Mouse (Mus musculus): ENCODE measurements at regions not wholly inside any gene's neighbourhood (a gene's known extent, or its start where the extent isn't known, plus 50 kb on each side); places are given as distances from the start of the nearest gene placed in this dataset.

DNA sequence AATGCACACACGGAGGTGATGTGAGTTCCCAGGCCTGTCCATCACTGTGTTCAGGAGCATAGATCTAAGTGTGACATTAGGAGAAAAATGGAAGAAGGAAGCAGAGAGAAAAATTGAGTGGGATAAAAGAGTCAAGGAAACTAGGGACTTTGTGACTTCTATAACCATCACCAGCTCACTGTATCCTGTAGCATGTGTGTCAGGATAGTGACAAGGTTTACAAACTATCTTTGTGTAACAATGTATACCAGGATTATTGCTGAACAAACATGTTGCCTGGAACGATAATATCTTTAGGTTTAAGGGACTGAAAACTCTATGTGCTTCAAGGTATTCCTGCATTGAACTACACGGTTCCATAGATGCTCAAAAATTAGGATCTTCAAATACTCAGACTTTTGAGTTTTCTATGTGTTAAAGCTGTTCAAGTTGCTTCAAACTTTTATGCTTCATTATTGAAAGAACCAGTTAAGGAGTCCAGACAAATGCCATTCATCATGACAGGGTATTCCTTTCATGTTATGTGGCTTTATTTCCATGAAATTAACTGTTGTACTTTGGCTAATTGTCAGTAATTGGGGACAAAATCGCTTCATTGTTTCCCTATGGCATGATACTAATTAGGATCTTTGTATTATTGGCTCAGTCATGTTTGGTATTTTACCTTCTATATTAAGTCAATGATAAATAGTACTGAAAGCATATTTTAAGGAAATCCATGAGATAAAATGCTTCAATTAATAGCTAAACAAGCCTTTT, 200.5 kb downstream of the Gm11146 start:
- WGBS, result 79% methylated on average over 4 of the region's 4 CpGs
- H3K27ac ChIP-seq (ENCODE audit: insufficient read depth, low read depth, low read length), result peak overlapping the region; percentile 21; the same call in 1 of the 2 replicates
- TF ChIP-seq POLR2A (IDR thresholded peaks at IDR 0.05; ENCODE audit: low read depth, low read length), result no peak
- no peak for TF ChIP-seq CTCF (conservative IDR thresholded peaks at IDR 0.05; ENCODE audit: insufficient read depth, insufficient read length, low read depth, low read length)
- no peak for DNase-seq
- no peaks in the 10 kb centered on the region for H3K27me3 ChIP-seq (replicated peaks; ENCODE audit: control insufficient read depth, insufficient read depth, low read length)
- H3K4me1 ChIP-seq (ENCODE audit: control insufficient read depth, insufficient read depth, low read length), result peaks cover 13% of the 10 kb centered on the region; the same call in 1 of the 2 replicates
- no peak overlapping the region for H3K4me3 ChIP-seq (ENCODE audit: insufficient read depth, low read depth, low read length)
- H3K36me3 ChIP-seq (ENCODE audit: control insufficient read depth, insufficient read depth, low read length), result no peaks in the 10 kb centered on the region

DNA sequence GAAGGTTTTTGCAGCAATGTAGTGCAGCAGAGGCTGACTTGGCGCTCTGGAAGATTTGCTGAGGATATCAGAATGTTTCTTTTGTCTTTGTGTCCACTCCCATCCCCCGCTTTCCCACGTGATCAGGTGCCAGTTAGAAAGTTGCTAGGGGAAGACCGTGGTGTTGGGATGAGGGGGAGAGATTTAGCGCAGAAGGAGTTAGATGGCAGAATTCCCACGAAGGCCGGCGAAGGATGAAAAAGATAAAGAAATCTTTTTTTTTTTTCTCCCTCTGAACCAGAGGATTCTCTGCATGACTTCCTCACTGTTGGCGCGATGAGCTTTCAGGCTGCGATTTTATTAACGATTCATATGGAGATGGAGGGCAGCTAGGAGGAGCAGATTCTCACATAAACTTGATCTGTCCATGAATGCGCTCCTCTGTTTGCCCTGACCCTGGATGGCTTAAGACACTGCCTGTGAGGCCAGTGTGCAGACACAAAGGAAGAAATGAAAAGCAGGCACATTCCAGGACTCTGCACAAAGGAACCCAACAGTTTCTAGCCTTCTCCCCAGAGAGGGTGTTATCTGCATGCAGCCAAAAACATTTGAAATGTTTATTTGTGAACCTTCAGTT, 201.5 kb downstream of the Gm11146 start:
- peak; percentile 73 for DNase-seq
- Histone ChIP-seq H3K4me1 (ENCODE audit: control insufficient read depth, insufficient read depth, low read length) (peaks cover 13% of the 10 kb centered on the region; the same call in 1 of the 2 replicates), H3K36me3 (ENCODE audit: control insufficient read depth, insufficient read depth, low read length) (no peaks in the 10 kb centered on the region), H3K27me3 (replicated peaks; ENCODE audit: control insufficient read depth, insufficient read depth, low read length) (no peaks in the 10 kb centered on the region), H3K4me3 (ENCODE audit: insufficient read depth, low read depth, low read length) (peak overlapping the region; percentile 39), H3K27ac (ENCODE audit: insufficient read depth, low read depth, low read length) (peak overlapping the region; percentile 60)
- WGBS, result 17% methylated on average over 13 of the region's 13 CpGs
- TF ChIP-seq POLR2A (IDR thresholded peaks at IDR 0.05; ENCODE audit: low read depth, low read length), result no peak
- TF ChIP-seq CTCF (conservative IDR thresholded peaks at IDR 0.05; ENCODE audit: insufficient read depth, insufficient read length, low read depth, low read length), result no peak

DNA sequence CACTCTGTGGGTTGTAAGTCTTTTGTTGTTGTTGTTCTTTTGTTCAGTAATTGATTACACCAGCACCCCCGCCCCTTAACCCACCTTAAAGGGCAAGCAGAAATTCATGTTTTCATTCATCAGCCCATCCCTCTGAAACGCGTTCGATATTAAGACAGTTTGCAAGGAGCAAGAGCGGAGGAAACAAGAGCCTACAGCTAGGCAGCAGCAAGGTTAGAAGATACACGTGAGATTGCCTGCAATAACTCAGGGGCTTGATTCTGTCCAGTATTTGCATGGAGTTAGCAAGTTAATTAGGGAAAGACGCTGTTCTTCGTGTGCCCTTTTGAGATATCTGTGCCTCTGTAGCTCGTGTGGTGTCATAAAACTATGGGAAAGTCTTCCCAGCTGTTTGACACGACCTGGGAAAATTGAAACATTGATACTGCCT, 202.0 kb downstream of the Gm11146 start:
- Histone ChIP-seq H3K4me3 (ENCODE audit: insufficient read depth, low read depth, low read length) (peak overlapping the region; percentile 39), H3K27me3 (replicated peaks; ENCODE audit: control insufficient read depth, insufficient read depth, low read length) (no peaks in the 10 kb centered on the region)
- WGBS, result 18% methylated on average over 10 of the region's 10 CpGs

DNA sequence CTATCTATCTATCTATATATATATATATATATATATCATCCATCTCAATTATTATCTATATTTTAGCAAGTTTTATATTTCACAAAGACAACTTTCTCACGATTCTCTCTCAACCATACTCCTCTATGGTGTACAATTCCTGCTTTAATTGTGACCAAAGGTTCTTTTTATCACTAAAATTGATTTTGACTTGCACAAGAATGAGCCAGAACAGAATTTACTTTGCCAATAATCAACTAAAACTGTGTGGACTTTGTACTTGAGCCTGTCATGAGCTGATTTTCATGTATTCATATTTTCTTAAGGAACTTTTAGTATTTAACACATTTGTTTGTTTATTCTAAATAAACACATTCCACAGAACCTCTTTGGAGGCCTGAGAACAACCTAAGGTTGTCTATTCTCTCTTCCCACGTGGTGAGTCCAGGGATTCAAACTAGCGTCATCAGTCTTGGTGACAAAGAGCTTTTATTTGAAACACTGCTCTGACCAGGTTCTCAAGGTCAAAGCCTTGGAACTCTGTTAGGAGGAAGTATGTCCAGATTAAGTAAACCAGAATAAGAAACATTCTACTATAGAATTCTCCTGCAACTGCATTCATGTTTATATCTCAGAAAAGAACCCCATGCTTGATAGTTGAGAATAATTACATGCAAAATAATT, 207.7 kb downstream of the Gm11146 start:
- Histone ChIP-seq H3K4me3 (ENCODE audit: insufficient read depth, low read depth, low read length) (no peak overlapping the region), H3K36me3 (ENCODE audit: control insufficient read depth, insufficient read depth, low read length) (no peaks in the 10 kb centered on the region), H3K27ac (ENCODE audit: insufficient read depth, low read depth, low read length) (no peak overlapping the region), H3K27me3 (replicated peaks; ENCODE audit: control insufficient read depth, insufficient read depth, low read length) (no peaks in the 10 kb centered on the region), H3K4me1 (ENCODE audit: control insufficient read depth, insufficient read depth, low read length) (no peaks in the 10 kb centered on the region; the same call in 1 of the 2 replicates)
- 50% methylated on average over 3 of the region's 3 CpGs for WGBS
- DNase-seq, result peak; percentile 45
- TF ChIP-seq POLR2A (IDR thresholded peaks at IDR 0.05; ENCODE audit: low read depth, low read length) (no peak), CTCF (conservative IDR thresholded peaks at IDR 0.05; ENCODE audit: insufficient read depth, insufficient read length, low read depth, low read length) (no peak)

More for the DNA sequence above, 202.0 kb downstream of the Gm11146 start:
- no peaks in the 10 kb centered on the region for H3K36me3 ChIP-seq (ENCODE audit: control insufficient read depth, insufficient read depth, low read length)
- DNase-seq, result no peak
- peaks cover 13% of the 10 kb centered on the region; the same call in 1 of the 2 replicates for H3K4me1 ChIP-seq (ENCODE audit: control insufficient read depth, insufficient read depth, low read length)
- TF ChIP-seq POLR2A (IDR thresholded peaks at IDR 0.05; ENCODE audit: low read depth, low read length) (no peak), CTCF (conservative IDR thresholded peaks at IDR 0.05; ENCODE audit: insufficient read depth, insufficient read length, low read depth, low read length) (no peak)
- peak overlapping the region; percentile 60 for H3K27ac ChIP-seq (ENCODE audit: insufficient read depth, low read depth, low read length)

DNA sequence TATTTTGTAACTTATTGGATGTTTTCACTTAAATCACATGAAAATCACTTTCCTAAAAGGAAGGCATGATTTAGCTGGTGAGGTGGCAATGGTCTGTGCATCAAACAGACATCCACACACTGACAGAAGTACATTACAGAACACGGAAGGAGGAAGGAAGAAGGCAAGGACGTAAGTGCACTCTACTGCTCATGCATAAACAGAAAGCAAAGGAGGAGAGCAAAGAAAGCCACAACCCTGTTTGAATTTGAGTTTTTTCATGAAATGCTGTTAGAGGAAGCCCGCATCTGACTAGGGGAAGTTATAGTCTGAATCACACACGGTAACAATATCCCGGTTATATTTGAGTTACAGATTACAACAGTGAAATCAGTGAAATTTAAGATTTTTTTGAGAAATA, 208.4 kb downstream of the Gm11146 start:
- no peaks in the 10 kb centered on the region for H3K27me3 ChIP-seq (replicated peaks; ENCODE audit: control insufficient read depth, insufficient read depth, low read length)
- WGBS, result 62% methylated on average over 5 of the region's 5 CpGs

DNA sequence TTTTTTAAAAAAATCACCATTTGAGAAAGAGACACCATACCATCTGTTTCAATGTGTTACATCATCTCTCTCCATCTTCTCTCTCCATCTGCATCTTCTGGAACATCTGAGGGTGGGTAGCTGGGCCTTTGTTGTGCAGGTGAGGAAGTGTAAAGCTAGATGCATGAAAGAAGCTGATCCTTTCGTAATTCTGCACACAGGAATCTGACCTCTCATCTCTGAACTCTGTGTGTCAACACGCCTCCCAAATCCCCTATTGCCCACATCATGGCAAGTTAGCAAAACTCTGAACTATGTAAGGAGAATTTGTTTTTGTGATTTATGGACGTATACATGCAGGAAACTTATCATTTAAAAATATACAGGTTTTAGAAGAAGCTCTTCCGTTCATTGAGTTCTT, 209.7 kb downstream of the Gm11146 start:
- no peaks in the 10 kb centered on the region; the same call in 1 of the 2 replicates for H3K4me1 ChIP-seq (ENCODE audit: control insufficient read depth, insufficient read depth, low read length)
- H3K4me3 ChIP-seq (ENCODE audit: insufficient read depth, low read depth, low read length), result no peak overlapping the region
- DNase-seq, result no peak
- no peaks in the 10 kb centered on the region for H3K27me3 ChIP-seq (replicated peaks; ENCODE audit: control insufficient read depth, insufficient read depth, low read length)
- TF ChIP-seq POLR2A (IDR thresholded peaks at IDR 0.05; ENCODE audit: low read depth, low read length), result no peak
- no peak for TF ChIP-seq CTCF (conservative IDR thresholded peaks at IDR 0.05; ENCODE audit: insufficient read depth, insufficient read length, low read depth, low read length)
- H3K36me3 ChIP-seq (ENCODE audit: control insufficient read depth, insufficient read depth, low read length), result no peaks in the 10 kb centered on the region
- H3K27ac ChIP-seq (ENCODE audit: insufficient read depth, low read depth, low read length), result no peak overlapping the region
- 80% methylated on average over 4 of the region's 4 CpGs for WGBS

More for the DNA sequence above, 208.4 kb downstream of the Gm11146 start:
- Histone ChIP-seq H3K36me3 (ENCODE audit: control insufficient read depth, insufficient read depth, low read length) (no peaks in the 10 kb centered on the region), H3K4me1 (ENCODE audit: control insufficient read depth, insufficient read depth, low read length) (no peaks in the 10 kb centered on the region; the same call in 1 of the 2 replicates), H3K27ac (ENCODE audit: insufficient read depth, low read depth, low read length) (no peak overlapping the region), H3K4me3 (ENCODE audit: insufficient read depth, low read depth, low read length) (no peak overlapping the region)
- no peak for DNase-seq
- TF ChIP-seq CTCF (conservative IDR thresholded peaks at IDR 0.05; ENCODE audit: insufficient read depth, insufficient read length, low read depth, low read length), result no peak
- no peak for TF ChIP-seq POLR2A (IDR thresholded peaks at IDR 0.05; ENCODE audit: low read depth, low read length)

Measured in kidney, adult 2 months (tissue).